Mouse (Mus musculus): ENCODE data around the gene Arhgef3. TPM values are rescaled to one million over a fixed set of nuclear protein-coding genes. Genes with fewer than 3 reads are reported as not detected.

Gene Arhgef3
- total RNA-seq, 2 experiments from 2014 or later: 77.1 to 79.5 TPM

DNA sequence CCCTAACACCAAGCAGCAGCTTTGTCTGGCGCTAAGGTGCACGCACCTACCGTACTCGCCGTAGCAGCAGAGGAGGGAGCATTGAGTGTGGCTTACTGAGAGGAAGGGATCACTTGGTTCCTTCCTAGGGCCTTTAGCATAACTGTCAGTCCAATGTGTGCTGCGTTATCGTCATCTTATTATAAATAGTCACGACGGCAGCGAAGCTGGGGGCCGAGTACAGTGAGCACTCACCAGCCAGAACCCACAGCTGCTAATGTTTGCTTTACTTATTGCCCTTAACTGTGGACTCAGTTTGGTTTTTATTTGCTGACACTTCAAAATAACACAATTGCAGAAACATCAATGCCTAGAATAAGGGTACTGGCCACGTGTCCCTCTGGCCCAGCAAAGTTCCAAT is 105.6 kb downstream of the Arhgef3 start:
- TF ChIP-seq CTCF (conservative IDR thresholded peaks at IDR 0.05): no peak
- Histone ChIP-seq H3K27ac (peak overlapping the region; percentile 95), H3K4me3 (no peak overlapping the region)
- no peak for DNase-seq (ENCODE audit: low spot score in 2 of 2)

DNA sequence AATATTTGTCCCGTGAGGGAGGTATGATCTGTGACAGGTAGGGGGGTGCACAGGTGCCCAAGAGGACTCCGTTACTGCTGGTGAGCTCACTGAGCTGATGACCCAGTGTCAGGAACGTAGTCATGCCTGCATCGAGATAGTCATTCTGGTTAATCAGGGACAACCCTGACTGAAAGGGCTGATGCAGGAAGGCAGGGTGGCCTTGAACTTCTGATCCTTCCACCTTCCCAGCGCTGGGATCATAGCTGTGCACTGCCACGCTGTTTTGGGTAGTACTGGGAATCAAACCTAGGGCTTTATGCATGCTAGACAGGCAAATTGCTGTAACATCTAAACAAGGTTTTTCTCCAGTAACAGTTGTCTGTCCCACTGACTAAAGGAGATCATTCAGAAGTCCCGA is 109.9 kb downstream of the Arhgef3 start:
- no peak for DNase-seq (ENCODE audit: low spot score in 2 of 2)
- H3K4me3 ChIP-seq: no peak overlapping the region
- no peak overlapping the region for H3K27ac ChIP-seq
- TF ChIP-seq CTCF (conservative IDR thresholded peaks at IDR 0.05): no peak

DNA sequence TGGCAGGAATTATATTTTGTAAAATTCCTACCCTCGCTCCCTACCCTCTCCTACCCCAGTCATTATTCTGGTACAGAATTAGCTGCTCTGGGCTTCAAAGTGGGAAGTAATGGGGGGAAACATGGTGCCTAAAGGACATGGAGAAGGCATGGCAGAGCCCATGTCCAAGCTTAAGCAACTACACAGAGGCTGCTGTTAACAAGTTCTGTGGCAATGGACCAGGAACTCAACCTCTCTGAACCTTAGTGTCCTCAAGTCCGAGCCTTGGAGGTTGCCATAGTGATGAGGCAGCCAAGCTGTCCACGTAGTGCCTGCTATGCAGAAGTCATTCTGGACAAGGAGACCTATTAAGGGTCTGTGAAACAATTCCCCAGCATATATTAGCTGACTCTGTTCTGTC is 111.6 kb downstream of the Arhgef3 start:
- no peak overlapping the region for H3K4me3 ChIP-seq
- no peak for TF ChIP-seq CTCF (conservative IDR thresholded peaks at IDR 0.05)
- no peak for DNase-seq (ENCODE audit: low spot score in 2 of 2)
- H3K27ac ChIP-seq: no peak overlapping the region

DNA sequence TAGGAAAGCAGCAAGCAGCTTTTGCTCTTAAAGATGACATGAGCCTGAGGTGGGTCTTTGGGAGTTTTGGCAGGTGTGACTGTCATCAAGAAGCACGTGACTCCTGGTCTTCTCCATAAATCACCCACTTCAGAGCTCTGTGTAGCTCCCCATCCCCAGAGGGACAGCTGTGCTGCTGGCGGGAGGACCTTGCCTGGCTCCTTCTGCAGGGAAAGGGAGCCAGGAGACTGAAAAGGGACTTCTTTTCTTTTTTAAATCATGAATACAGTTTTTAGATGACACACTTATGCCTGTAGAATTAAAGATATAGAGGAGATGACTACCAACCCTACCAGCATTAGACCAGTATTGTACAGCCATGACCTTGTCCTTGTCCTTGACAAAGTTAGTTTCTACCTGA is 113.6 kb downstream of the Arhgef3 start:
- no peak for DNase-seq (ENCODE audit: low spot score in 2 of 2)
- TF ChIP-seq CTCF (conservative IDR thresholded peaks at IDR 0.05): no peak
- Histone ChIP-seq H3K4me3 (no peak overlapping the region), H3K27ac (peak overlapping the region; percentile 3; the same call in 1 of the 2 replicates)

DNA sequence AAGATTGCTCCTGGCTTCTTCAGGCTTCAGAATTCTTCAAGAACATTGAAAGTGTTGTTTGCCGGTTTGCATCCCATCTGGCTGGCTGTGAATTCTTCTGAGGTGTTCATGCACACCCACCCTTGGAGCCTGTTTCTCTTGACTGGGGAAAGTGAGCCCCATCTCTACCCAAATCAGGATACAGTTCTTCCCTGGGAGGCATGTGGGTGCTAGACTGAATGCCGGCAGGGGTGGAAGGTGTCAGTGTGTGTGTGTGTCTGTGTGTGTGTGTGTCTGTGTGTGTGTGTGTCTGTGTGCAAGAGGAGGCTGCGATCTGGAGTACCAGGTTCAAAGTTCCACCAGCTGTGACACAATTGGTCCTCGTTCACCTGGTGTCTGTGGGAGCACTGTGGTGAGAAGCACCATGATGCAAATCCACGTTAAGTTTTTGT is 114.3 kb downstream of the Arhgef3 start:
- peak; percentile 19 to 41 for DNase-seq (ENCODE audit: low spot score in 2 of 2)
- Histone ChIP-seq H3K4me3 (no peak overlapping the region), H3K27ac (no peak overlapping the region)
- TF ChIP-seq CTCF (conservative IDR thresholded peaks at IDR 0.05): no peak

DNA sequence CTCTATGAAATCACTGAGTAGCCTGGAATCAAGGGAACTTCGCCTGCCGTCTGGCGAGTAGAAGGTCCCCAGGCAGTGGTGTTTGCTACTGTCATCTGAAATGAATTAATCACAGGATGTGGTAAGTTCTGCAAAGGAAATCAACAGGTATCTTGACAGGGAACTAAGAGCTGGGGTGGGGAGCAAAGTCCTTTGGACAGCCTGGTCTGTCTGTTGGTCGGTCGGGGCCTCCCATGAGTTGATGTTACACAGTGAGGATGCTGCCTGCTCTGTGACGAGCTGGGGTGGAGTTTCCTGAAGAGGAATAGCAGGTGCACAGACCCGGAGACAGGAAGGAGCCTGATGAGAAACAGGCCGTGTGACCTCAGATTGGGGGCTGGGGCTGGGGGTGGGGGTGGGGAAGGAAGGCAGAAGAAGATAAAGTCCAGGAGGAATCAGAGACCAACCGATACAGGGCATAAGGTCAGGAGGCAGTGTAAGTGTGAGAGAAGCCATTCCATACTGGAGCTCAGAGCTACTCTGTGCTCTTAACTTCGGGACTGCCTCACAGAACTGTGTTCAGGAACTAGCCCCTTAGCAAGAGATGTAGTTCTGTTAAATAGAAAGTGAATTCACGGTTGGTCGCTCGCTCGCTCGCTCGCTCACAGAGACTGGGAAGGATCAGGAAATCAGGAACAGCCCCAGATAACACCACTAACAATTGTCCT is 114.9 kb downstream of the Arhgef3 start:
- DNase-seq (ENCODE audit: low spot score in 2 of 2): no peak
- H3K4me3 ChIP-seq: no peak overlapping the region
- no peak for TF ChIP-seq CTCF (conservative IDR thresholded peaks at IDR 0.05)
- H3K27ac ChIP-seq: no peak overlapping the region; the same call in 1 of the 2 replicates

DNA sequence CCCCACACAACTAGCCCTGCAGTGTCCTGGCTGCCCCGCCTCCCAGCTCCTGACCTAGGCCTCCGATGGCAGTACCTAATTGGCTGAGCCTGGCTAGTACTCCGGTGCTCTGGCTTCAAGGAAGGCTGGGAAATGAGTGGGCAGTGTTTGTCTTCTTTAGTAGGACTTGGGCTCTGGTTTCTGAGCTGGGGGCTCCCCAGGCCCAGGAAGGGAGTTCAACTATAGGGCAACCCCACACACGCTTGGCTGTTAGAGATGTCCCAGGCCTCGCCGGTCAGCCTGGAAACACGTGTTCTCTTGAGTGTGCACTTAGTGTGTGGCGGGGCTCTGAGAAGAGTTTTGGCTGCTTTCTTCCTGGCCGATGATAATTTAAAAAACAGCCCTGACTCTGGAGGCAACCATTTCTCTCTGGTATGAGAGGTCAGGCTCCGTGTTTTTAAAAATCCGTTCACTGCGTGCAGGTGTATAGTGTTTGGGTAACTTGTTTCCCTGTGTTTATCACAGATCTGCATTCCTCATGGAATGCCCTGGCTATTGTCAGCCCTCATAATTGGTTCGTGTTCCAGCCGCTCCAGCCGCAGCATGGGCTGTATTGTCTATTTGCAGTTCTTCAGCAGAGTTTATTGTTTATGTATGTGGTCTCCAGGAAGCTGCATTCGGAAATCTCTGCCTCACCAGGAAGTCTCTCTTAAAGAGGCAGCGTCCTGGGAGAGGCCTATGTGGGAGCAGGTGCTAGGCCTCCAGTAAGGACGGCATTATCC is 115.7 kb downstream of the Arhgef3 start:
- no peak overlapping the region for H3K4me3 ChIP-seq
- no peak for DNase-seq (ENCODE audit: low spot score in 2 of 2)
- H3K27ac ChIP-seq: peak overlapping the region; percentile 68
- TF ChIP-seq CTCF (conservative IDR thresholded peaks at IDR 0.05): no peak

DNA sequence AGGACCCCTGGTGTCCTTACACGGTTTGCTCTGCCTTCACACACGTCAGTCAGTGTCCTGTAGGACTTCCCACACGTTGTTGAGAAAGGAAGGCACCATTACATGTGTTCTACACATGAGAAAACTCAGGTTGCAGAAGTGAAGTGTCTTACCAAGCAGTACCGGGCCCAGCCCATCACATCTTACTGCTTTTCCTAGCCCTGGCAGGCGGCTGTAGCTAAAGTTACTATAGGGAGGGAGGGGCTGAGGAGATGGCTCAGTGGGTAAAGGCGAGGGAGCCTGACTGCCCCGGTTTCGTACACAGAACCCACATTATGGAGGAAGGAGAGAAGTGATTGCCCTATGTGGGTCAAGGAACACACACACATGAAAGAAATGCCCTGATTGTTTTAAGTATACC is 116.8 kb downstream of the Arhgef3 start:
- no peak for TF ChIP-seq CTCF (conservative IDR thresholded peaks at IDR 0.05)
- no peak overlapping the region for H3K4me3 ChIP-seq
- peak overlapping the region; percentile 68; the same call in 1 of the 2 replicates for H3K27ac ChIP-seq
- no peak for DNase-seq (ENCODE audit: low spot score in 2 of 2)

DNA sequence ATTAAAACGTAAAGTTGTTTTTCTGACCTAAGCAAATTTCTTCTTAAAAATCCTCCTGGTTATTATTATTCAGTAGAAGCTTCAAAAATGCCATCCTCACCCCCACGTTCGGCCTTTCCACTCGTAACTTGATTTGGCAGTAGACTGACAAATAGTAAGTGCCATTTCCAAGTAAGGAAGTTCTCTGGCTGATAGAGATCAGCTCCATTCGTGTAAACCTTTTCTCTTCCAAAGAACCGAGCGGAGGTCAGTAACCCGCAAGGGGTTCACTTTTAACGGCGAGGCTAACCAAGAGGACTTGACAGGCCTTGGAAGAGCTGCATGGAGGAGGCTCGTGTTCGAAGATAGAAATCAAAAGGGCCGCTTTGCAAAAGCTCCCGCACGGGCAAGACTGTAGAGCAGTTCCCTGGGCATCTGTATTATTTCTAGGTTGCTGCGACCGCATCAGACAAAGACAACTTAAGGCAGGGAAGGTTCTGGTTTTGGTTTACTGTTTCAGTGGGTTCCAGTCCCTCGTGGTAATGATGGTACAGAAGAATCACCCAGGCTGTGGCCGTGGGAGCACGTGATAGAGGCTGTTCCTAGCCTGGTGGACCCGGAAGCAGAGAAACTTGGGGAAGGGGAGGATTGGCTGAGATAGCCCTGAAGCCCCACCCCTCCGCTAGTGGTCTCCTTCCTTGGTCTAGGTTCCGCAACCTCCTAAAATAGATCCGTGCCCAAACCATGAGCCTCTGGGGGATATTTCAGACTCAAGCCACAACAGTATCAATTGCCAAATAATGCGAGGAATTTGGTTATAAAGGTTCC is 117.5 kb downstream of the Arhgef3 start:
- H3K4me3 ChIP-seq: no peak overlapping the region
- no peak for DNase-seq (ENCODE audit: low spot score in 2 of 2)
- no peak for TF ChIP-seq CTCF (conservative IDR thresholded peaks at IDR 0.05)
- 0 out of 2 replicates have a peak overlapping the region, but pooled peaks have one; percentile 68 for H3K27ac ChIP-seq

DNA sequence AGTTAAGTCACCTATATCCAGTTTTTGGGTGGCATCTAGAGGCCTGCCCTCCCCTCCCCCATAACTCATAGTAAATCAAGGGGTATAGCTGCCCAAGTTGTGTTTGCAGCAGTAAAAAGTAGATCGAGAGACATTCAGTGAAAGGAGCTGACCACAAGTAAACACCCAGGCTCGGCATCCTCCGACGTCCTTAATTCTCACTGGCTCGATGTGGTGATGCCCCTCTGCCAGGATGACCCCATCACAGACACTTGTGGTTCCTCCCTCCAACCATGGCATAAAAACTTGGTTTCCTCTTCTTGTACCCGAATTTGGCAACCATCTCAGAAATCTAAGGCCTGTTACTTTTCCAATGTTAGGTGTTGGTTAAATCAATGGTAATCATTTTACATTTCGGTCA is 118.4 kb downstream of the Arhgef3 start:
- Histone ChIP-seq H3K27ac (no peak overlapping the region), H3K4me3 (no peak overlapping the region)
- no peak for TF ChIP-seq CTCF (conservative IDR thresholded peaks at IDR 0.05)
- DNase-seq (ENCODE audit: low spot score in 2 of 2): no peak

DNA sequence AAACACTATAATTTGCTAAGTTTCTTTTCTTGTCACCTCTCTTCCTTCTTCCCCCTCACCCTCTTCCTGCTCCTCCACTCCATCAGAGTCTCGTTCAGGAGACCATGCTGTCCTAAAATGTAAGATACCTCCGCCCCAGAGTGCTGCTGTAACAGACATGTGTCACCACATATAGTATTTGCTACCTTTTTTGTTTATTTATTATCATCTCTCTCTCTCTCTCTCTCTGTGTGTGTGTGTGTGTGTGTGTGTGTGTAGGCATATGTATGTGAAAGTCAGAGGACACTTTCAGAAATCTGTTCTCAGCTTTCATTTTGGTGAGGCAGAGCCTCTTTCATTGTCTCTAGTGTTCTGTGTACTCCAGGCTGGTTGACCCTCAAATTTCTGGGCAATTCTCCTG is 119.0 kb downstream of the Arhgef3 start:
- TF ChIP-seq CTCF (conservative IDR thresholded peaks at IDR 0.05): no peak
- no peak for DNase-seq (ENCODE audit: low spot score in 2 of 2)
- Histone ChIP-seq H3K27ac (no peak overlapping the region), H3K4me3 (no peak overlapping the region)

DNA sequence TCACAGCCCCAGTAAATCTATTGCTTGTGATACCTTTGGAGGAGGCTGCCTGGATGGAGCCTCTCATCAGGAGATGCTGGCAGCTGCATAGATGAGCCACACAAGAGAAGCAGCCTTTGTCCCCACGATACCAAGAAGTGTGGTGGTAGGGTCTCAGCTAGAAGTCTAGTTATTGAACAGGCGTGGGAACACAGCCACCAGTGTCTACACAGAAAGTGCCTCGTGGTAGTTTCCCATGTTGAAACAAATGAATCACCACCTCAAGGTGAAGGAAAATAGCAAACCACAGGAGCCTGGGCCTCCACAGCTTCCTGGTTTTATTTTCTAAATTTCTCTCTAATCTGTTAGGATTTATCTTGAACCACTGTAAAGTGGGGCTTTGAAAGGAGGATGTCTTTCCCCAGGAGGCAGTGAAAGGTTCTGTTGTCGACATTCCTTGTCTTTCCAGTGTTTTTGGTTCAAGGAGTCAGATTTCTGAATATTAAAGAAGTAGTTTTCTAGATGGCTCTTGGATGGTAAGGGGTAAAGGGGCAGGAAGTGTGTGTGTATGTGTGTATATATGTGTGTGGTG is 119.7 kb downstream of the Arhgef3 start:
- no peak overlapping the region for H3K27ac ChIP-seq
- TF ChIP-seq CTCF (conservative IDR thresholded peaks at IDR 0.05): no peak
- DNase-seq (ENCODE audit: low spot score in 2 of 2): no peak
- no peak overlapping the region for H3K4me3 ChIP-seq

Data from layer of hippocampus, adult 2 months (tissue).